Mouse (Mus musculus) lung, embryonic 14.5 days (tissue): Measurements from ENCODE around the gene Mamdc4. TPM values are rescaled to one million over a fixed set of nuclear protein-coding genes. Genes with fewer than 3 reads are reported as not detected.

Experiments used
- ATAC-seq: fragments of 200-750 bp; cut with Nextera tagmentation; 2 replicates; pipeline ENCODE4 v1.8.0; 2017; ENCODE audit warnings: mild to moderate bottlenecking, moderate TSS enrichment, moderate library complexity; ENCODE audit not compliant: insufficient read depth
- DNase-seq: peaks from one replicate; pipeline ENCODE4 v3.0.0-alpha.2; 2015
- H3K27ac ChIP-seq: fragments of 300-500 bp; sonication (generic); 2 replicates; pipeline ENCODE4 v1.5.1; 2014; ENCODE audit warnings: low read depth, mild to moderate bottlenecking, moderate library complexity
- H3K27me3 ChIP-seq: fragments of 300-500 bp; sonication (generic); 2 replicates; pipeline ENCODE4 v1.6.1; 2014; ENCODE audit warnings: low read length, control low read depth; ENCODE audit not compliant: insufficient read depth
- H3K36me3 ChIP-seq: fragments of 300-500 bp; sonication (generic); 2 replicates; pipeline ENCODE4 v1.6.1; 2014; ENCODE audit warnings: control low read depth; ENCODE audit not compliant: insufficient read depth
- H3K4me1 ChIP-seq: fragments of 300-500 bp; sonication (generic); 2 replicates; pipeline ENCODE4 v1.6.1; 2014; ENCODE audit warnings: antibody characterized with exemption, control low read depth; ENCODE audit not compliant: insufficient read depth
- H3K4me2 ChIP-seq: fragments of 300-500 bp; sonication (generic); 2 replicates; pipeline ENCODE4 v1.6.1; 2014; ENCODE audit warnings: mild to moderate bottlenecking
- H3K4me3 ChIP-seq: fragments of 300-500 bp; sonication (generic); 2 replicates; pipeline ENCODE4 v1.5.1; 2014; ENCODE audit warnings: low read depth, low read length
- H3K9ac ChIP-seq: fragments of 300-500 bp; sonication (generic); 2 replicates; pipeline ENCODE4 v1.6.1; 2014
- H3K9me3 ChIP-seq: fragments of 300-500 bp; sonication (generic); 2 replicates; pipeline ENCODE4 v1.6.1; 2016; ENCODE audit warnings: low read depth, low read length, control low read depth
- CTCF ChIP-seq: IDR thresholded peaks from 2 replicates; pipeline ENCODE4 v1.5.1; 2016; ENCODE audit warnings: antibody characterized with exemption, low read depth
- WGBS: fragments of 180-500 bp; shearing (Covaris S2); extraction: QIAGEN DNeasy Blood & Tissue Kit; methylation state at CpG from one replicate; pipeline ENCODE4 v1.1.7; 2014; 5-methylcytosine and 5-hydroxymethylcytosine counted together
- polyA plus RNA-seq: library from polyadenylated mRNA; unstranded; fragments of >200 nt; fragmentation: Nextera tagmentation; extraction: Ambion mirVana; gene quantifications from 2 replicates; pipeline ENCODE4 v1.2.1, GENCODE M21; 2014

Mamdc4 gene
- polyA plus RNA-seq, 1 experiment from 2014 or later: 2.2 TPM

DNA sequence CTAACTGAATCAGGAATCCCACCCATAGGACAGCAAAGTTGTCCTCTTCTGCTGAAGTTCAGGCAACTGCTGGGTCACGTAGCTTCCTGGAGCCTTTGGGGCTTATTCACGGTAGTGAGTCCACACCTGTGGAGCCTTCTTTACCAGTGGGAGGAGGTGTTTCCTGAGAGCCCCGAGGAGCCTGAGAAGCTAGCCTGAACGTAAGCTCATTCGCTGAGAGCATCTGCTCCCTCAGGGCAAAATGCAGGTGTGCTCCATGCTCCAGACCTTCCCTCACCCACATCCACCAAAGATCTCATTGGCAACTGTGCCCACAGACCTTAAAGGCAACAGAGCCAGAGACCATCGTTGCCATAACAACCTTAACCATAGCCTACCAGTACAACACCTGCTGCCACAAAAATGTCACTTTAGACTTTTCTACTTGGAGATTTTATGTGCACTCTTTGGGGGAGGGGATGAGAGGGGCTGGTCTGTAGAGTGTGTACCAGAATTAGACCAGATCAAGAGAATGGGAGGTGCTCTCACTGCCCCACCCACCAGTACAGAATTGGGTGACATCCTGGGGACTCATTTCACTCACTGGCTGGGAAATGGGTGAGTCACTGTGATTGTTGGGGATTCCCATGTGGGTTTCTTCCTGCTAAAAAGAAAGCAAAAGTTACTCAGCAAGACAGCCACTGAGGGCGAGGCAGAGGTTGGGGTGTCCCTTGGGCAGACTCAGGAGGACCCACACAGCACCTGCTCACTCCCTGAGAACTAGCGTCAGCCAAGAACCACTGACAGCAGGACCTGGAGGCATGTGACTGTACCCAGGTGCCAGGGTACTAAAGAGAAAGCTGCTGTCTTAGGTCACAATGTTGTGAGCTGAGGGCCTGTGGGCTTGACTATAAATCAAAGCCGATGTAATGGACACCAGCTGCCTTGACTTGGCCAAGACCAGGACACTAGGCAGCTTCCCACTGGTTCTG lies 25.3 kb downstream of the Mamdc4 start:
- Histone ChIP-seq H3K9ac (no peak overlapping the region), H3K4me3 (no peak overlapping the region), H3K4me1 (0 out of 2 replicates have a peak, but pooled peaks cover 9% of the 10 kb centered on the region), H3K4me2 (no peak overlapping the region), H3K27me3 (no peaks in the 10 kb centered on the region), H3K27ac (no peak overlapping the region), H3K36me3 (0 out of 2 replicates have a peak, but pooled peaks cover 6% of the 10 kb centered on the region), H3K9me3 (no peaks in the 10 kb centered on the region)
- ATAC-seq (no peak), DNase-seq (no peak)
- TF ChIP-seq CTCF: no peak
- 65% methylated on average over 9 of the region's 9 CpGs for WGBS

DNA sequence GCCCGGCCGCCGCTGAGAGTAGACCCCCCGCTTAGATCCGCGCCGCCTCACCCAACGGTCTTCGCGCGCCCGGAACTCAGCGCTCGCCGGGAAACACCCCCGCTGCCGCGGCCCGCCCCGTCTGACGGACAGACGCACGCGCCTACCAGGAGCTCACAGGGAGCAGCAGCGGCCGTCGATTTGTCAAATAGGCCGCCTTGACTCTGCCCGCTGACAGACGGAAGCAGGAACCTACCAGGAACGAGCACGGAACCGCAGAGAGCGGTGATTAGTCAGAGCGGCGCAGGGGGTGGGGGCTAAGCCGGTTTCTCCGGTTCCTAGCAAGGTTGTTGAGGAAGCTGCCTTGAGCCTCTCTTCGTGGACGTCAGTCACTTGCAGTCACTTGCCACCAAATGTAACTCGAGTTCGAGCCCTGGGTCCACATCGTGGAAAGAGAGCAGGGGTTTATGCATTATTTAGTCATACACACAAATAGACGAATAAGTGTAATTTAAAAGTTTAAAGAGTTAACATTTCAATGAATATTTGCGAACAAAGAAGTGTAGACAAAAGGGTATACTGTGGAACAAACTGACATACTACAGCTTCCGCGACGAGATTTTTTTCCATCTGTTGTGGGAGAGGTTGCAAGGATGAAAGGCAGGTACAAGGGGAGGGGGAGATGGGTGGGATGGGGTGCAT lies 27.7 kb downstream of the Mamdc4 start, which contains the start of gene Traf2:
TSS of gene Traf2 (minus strand) at position 130 of the 681 bp plus-strand sequence.
- DNase-seq (peak; percentile 99), ATAC-seq (peak; percentile 100)
- Histone ChIP-seq H3K4me3 (peak within 1 kb of the TSS; percentile 72), H3K36me3 (0 out of 2 replicates have a peak, but pooled peaks cover 6% of the 10 kb centered on the region), H3K9ac (peak within 1 kb of the TSS; percentile 74), H3K4me1 (0 out of 2 replicates have a peak, but pooled peaks cover 9% of the 10 kb centered on the region), H3K27ac (peak within 1 kb of the TSS; percentile 70; the same call in 1 of the 2 replicates), H3K9me3 (no peaks in the 10 kb centered on the region), H3K27me3 (no peaks in the 10 kb centered on the region), H3K4me2 (peak within 1 kb of the TSS; percentile 88)
- WGBS: 3% methylated on average over 48 of the region's 48 CpGs
- no peak for TF ChIP-seq CTCF

DNA sequence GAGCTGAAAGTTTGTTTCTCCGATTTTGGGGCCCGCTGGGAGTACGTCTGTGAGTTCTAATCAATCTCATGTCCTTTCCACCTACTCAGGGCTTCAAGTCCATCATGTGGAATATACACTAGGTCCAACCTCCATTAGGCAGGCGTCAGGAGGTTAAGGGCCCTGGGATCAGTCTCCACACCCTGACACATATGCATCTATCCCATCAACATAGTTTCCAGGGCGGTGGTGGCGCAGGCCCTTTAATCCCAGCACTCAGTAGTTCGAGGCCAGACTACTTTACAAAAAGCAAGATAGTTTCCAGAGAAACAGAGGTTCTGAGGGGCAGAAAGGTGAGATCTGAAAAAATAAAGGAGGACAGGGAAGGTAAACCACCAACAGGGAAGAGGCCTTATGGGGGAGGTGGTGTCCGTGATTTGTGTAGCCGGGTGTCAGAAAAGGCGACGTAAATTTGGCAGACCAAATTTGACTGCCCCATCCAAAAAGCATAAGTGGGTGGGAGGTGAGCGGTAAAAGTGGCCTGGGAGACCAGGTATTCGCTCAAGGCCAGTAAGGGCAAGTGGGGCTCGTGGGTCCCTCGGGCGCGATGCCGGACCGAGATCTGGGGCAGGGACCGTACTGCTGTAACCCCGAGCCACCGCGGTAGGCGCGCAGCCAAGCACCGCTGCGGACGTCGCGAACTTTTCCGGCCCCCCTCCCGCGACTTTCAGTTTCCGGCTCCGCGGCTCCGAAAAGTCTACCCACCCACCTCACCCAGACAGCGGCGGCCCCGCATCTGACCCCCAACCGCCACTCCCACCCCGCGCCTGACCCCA lies 28.4 kb downstream of the Mamdc4 start:
- peak; percentile 82 for ATAC-seq
- Histone ChIP-seq H3K27ac (peak overlapping the region; percentile 70; the same call in 1 of the 2 replicates), H3K4me3 (peak overlapping the region; percentile 72), H3K9ac (peak overlapping the region; percentile 74), H3K4me1 (0 out of 2 replicates have a peak, but pooled peaks cover 9% of the 10 kb centered on the region), H3K36me3 (0 out of 2 replicates have a peak, but pooled peaks cover 6% of the 10 kb centered on the region), H3K27me3 (no peaks in the 10 kb centered on the region), H3K9me3 (no peaks in the 10 kb centered on the region), H3K4me2 (peak overlapping the region; percentile 88)
- no peak for TF ChIP-seq CTCF
- 6% methylated on average over 35 of the region's 43 CpGs for WGBS
- no peak for DNase-seq

DNA sequence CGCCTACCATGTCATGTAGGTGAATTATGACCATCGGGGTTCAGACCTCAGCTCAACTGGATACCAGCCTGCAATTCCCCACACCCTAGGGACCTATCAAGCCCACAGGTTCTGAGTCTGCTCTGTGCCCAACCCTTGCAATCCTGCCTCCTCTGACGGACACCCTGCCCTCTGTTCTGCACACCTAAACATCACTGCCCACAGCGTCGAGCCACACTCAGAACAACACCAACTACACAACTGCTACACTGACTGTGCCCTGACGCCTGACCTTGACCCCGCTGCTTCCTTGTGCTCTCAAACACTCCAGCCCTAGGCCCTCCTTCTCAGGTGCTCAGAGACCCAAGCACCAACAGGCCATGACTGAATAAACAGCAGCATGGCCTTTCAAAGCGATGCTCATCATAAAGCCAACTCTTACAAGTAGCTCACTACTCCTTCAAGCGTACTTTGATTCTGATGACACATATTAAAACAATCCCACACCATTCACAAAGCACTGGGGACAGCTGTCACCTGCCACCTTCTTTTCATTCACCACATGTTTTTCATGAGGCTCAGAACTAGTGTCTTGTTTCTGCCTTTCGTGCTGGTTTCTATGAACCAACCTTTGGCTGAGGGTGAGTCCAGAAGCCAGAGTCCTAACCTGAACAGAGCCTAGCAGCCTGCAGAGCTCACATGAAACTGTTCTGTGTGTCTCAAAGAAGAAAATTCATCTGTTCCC lies 32.8 kb downstream of the Mamdc4 start:
- Histone ChIP-seq H3K4me1 (0 out of 2 replicates have a peak, but pooled peaks cover 9% of the 10 kb centered on the region), H3K9me3 (no peaks in the 10 kb centered on the region), H3K27me3 (no peaks in the 10 kb centered on the region), H3K4me3 (no peak overlapping the region), H3K4me2 (no peak overlapping the region), H3K9ac (no peak overlapping the region), H3K36me3 (peaks cover 28% of the 10 kb centered on the region), H3K27ac (no peak overlapping the region)
- ATAC-seq (no peak), DNase-seq (no peak)
- TF ChIP-seq CTCF: no peak
- WGBS: 65% methylated on average over 10 of the region's 10 CpGs

GRCm38 (mm10) chr2:25540541-25540948 lies 34.1 kb downstream of the Mamdc4 start:
- Histone ChIP-seq H3K4me2 (no peak overlapping the region), H3K36me3 (peaks cover 41% of the 10 kb centered on the region), H3K9ac (no peak overlapping the region), H3K27ac (no peak overlapping the region), H3K27me3 (no peaks in the 10 kb centered on the region), H3K4me1 (0 out of 2 replicates have a peak, but pooled peaks cover 2% of the 10 kb centered on the region), H3K9me3 (no peaks in the 10 kb centered on the region), H3K4me3 (no peak overlapping the region)
- 91% methylated on average over 4 of the region's 4 CpGs for WGBS
- TF ChIP-seq CTCF: no peak
- ATAC-seq: no peak
- no peak for DNase-seq

- H3K4me3 ChIP-seq: no peak overlapping the region
Measured at GRCm38 (mm10) chr2:25536531-25536930, 38.1 kb downstream of the Mamdc4 start.

More at GRCm38 (mm10) chr2:25536531-25536930, 38.1 kb downstream of the Mamdc4 start:
- Histone ChIP-seq H3K9me3 (no peaks in the 10 kb centered on the region), H3K27ac (no peak overlapping the region), H3K4me1 (no peaks in the 10 kb centered on the region), H3K9ac (no peak overlapping the region), H3K4me2 (no peak overlapping the region), H3K36me3 (peaks cover 61% of the 10 kb centered on the region), H3K27me3 (no peaks in the 10 kb centered on the region)
- ATAC-seq (no peak), DNase-seq (no peak)
- WGBS: 79% methylated on average over 8 of the region's 8 CpGs
- no peak for TF ChIP-seq CTCF
